Mouse (Mus musculus) adrenal gland, adult 8-10 months (tissue): ENCODE data around the gene Lhfp. TPM values are rescaled to one million over a fixed set of nuclear protein-coding genes. Genes with fewer than 3 reads are reported as not detected.

Experiments used
- DNase-seq: peaks from one replicate; pipeline ENCODE4 v3.0.0; 2022
- total RNA-seq, 4 experiments: library from RNA; stranded (reverse); gene quantifications; 2 replicates each; pipeline ENCODE4 v1.2.4; 2022

Lhfp gene
- 10 to 100 TPM; 17.4 to 26.7 (median 23.4) TPM for total RNA-seq

DNA sequence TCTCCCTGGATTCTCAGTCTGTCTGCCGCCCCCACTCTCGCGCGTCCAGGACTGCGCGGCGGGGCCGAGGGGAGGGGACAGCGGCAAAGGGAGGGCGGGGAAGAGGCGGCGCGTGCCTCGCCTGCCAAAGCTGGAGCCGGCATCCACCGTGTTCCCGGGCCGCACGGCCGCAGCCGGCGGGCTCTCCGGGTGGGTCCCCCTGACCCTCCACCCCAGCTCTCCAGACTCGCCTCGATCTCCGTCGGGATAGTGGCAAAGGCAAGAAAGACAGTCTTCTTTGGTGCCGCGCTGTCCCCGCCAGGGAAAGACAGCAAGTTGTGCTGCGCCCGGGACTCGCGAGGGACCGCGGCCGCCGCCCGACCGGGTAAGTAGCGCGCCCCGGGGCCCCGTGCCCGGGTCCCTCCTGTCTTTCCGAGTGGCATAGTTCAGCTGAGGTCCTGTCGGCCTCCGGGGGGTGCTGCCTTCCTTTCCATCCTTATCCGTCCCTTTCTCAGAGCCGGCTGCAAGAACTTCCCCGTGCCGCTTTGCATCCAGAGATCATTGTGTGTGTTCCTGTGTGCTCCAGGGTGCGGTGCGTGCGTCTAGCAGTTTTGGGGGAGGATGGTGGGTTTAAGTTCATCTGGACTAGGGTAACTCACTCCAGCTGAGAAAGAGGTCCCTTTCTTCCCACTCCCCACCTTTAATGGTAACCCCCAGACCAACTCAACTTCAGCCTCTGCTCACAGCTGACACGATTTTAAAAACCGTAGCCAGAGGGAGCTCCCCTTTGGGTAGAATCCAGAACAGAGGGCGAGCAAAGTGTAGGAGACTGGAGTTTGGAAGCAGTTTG, at the start of gene Lhfp:
Lhfp (plus strand) TSS at position 118 of the 829 bp plus-strand sequence.
- DNase-seq = peak; percentile 15

GRCm38 (mm10) chr3:52993296-52993695, 48.0 kb upstream of the Lhfp start:
- no peak for DNase-seq

DNA sequence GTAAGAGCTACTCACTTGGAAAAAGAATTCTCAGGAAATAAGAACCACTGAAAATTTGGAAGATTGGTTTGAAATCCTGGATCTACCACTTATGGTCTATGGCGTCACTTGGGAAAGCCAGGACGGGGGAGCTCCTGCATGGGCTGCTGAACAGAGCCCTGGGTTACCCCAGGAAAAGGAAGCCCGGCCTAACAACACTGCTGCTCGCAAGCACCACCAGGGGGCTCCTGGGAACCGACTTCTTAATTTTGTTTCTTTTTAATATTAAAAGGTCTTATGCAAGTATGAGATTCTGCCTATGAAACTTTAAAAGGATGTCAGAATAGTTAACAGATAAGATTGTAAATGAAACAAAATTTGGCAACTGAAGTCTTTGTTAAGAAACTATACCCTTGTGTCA, 46.7 kb upstream of the Lhfp start:
- DNase-seq = no peak

GRCm38 (mm10) chr3:52996635-52997034, 44.7 kb upstream of the Lhfp start:
- DNase-seq = no peak

DNA sequence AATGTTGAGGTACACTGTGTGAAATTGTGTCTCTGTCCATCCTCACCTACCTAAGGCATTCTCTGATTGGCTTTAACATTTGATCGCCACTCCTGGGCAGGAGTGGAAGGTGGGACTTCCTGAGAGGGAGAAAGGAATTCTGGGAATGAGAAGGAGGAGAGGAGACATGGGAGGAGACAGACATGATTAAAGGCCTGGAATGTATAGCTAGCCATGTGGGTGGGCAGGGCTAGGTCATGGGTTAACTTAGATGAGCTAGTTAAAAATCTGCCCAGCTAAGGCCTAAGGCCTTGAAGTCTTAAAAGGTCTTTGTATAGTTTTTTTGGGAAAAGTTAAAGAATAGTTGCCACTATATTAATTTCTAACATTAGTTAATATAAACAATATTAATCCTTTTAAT, 43.9 kb upstream of the Lhfp start:
- DNase-seq = no peak

GRCm38 (mm10) chr3:52999016-52999744, 42.1 kb upstream of the Lhfp start:
- DNase-seq = no peak

- peak; percentile 21 for DNase-seq
Measured at GRCm38 (mm10) chr3:52999996-53000395, 41.3 kb upstream of the Lhfp start.

GRCm38 (mm10) chr3:53002076-53002475, 39.3 kb upstream of the Lhfp start:
- no peak for DNase-seq

DNA sequence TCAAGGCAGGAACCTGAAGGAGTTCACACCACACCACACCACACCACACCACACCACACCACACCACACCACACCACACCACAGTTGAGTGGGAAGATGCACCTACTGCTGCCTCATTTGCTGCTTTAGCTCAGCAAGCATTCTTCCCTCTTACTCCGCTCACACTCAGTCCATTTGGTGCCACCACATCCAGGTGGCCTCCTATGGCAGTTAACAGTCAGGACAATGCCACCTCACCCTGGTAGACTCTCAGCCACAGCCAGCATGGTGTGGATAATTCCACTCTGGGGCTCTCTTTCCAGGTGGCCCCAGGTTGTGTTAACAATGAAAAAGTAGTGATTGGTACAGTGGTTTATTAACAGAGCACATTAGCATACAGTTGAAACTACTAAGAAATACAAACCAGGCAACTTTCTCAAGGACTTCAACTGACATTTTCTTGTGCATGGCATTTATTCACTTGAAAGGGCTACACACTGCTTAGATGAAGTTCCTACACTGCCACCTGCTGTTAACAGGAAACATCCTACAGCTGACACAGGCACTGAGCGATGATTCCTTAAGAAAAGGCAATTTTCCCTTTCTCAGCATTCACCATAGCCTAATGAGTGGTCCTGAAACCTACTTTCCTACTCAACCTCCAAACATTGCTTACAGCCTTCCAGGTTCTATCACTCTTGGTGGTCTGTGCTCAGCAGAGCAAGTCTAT, 36.8 kb upstream of the Lhfp start:
- DNase-seq = no peak

DNA sequence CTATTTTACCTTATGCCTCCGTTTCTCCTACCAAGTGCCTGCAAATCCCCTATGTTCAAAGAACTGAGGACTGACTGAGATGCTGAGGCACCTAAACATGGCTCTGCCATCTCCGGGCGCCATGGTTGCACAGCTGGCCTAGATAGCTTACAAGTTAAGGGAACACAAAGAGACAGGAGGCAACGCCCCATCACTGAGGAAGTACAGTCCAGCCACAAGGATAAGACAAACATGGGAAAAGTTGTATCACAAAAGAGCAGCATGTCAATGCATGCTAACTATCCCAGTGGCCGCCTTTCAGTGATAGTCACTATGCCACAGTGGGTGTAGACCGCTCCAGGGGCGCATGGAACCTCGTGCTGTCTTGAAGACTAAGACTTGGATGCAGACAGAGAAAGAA, 33.9 kb upstream of the Lhfp start:
- DNase-seq = no peak

DNA sequence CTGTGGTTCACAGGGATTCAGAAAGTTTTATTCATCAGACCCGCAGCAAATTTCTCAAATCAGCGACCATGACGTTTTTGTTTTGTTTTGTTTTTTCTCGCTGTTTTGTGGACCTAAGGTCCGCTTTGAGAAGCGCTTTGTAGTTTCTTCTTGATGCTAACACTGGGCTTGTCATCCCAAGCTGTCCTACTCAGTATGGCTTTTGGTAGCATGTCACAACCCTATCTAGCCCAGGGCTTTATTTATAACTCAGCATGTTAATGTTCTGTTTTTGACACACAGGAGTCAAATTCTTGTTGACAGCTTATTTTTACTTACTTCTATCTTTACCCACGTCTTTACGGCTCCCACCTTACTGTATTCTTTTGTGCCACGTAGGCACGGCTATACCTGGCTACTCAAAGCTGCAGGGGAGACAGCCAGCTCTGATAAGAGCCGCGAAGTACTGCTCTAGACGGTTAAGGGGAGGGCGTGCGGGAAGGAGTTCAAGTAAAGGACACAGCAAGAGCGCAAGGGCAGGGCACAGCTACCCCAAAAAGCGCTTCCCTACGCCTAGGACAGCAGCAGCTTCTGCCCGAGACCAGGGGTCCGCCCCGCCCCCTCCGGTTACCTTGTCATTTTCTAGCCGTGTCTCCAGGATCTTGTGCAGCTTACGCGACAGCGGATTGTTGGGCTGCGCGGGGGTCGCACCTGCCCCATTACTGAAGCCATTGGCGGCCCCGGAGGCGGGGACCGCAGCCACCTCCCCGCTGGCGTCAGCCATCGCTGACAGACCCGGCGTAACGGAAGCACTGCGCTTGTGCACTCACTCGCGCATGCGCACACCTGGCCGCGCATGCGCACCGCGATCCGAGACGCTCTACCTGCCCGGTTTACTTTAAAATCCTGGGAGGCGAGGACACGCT, 24.6 kb upstream of the Lhfp start, which contains the start of gene Cog6:
Cog6 (minus strand) TSS at position 802 of the 905 bp plus-strand sequence.
- DNase-seq = peak; percentile 74

GRCm38 (mm10) chr3:53027333-53027732, 14.0 kb upstream of the Lhfp start:
- no peak for DNase-seq

GRCm38 (mm10) chr3:53029046-53029445, 12.3 kb upstream of the Lhfp start:
- peak; percentile 29 for DNase-seq

- DNase-seq = no peak
Measured at GRCm38 (mm10) chr3:53031586-53031985, 9.7 kb upstream of the Lhfp start.

- DNase-seq = no peak
Measured at GRCm38 (mm10) chr3:53032432-53032831, 8.9 kb upstream of the Lhfp start.

- no peak for DNase-seq
Measured at GRCm38 (mm10) chr3:53033448-53033847, 7.9 kb upstream of the Lhfp start.

DNA sequence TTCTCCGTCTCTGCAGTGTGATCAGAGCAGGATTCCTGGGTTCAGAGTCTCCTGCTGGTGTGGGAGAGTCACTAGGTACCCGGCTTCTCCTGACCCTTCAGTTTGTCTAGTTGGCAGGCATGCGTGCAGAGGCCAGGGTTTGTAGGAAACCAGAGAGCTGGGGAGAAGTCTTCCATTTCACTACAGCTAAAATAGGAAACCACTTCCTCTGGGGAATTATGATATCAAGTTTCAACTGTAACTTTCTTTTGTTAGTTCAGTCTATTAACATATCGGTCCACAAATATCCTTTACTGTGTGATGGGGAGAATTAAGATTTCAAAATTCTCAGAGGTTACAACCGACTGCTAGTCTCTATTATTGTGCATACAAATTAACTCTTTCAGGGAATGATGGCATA, 5.3 kb upstream of the Lhfp start:
- DNase-seq = no peak

DNA sequence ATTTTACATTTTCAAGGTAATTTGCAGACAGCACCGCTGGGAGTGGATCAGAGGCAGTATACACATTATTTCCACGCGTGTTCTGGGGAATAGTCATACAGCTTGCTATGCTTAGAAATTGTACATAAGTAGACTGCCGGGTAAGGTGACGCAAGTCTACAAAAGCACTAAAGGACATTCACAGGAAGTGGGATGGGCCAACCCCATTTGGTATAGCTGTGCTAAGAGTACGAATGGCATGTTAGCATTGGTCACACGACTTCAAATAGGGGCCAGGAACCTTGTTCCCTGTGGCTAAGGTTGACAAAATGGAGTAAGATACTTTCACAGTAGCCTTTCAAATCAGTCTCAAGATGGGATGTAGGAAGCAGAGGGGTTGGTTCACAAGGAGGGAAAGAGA, 4.4 kb upstream of the Lhfp start:
- DNase-seq = no peak

GRCm38 (mm10) chr3:53038913-53039312, 2.4 kb upstream of the Lhfp start:
- no peak for DNase-seq

GRCm38 (mm10) chr3:53039746-53040145, 1.6 kb upstream of the Lhfp start:
- DNase-seq = no peak

DNA sequence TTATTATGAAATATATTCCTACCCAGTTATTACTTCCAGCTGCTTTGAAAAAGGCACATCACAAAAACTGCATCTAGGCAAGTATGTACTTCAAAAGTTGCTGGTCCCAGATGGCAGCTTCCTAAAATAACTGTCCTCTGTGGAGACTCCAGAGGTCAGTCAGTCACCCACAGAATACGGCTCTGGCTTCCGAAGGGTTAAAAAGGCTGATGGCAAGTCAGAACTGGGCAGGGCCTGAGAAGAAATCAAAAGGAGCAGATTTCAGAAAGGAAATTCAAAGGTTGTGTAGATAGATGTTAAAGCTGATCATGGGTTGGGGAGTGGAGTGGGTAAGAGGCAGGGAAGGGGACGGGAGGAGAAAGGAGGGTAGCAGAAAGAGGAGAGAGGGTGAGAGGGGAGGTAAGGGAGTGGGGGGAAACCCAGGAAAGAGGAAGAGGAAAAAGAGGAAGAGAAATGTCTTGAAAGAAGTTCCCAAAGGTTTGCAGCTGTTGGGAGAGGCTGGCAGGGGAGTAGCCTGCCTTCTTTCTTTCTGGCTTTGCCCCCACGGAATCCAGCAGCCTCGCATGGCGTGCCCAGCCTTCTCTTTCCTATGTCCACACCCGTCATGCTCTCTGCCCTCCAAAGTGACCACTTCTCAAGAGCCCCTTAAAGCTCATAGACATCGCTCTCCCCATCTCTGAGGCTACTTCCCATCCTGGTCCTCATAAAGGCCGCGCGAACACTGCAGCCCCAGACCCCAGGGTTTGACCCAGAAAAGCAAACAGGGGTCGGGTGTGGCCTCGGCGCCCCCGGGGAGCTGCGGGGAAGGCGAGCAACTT, 526 bp upstream of the Lhfp start:
- no peak for DNase-seq
